Mouse (Mus musculus) embryonic facial prominence, embryonic 11.5 days (tissue): ENCODE measurements around the gene Gm1123. TPM values are rescaled to one million over a fixed set of nuclear protein-coding genes. Genes with fewer than 3 reads are reported as not detected.

ENCODE experiments used
- ATAC-seq: fragments of 200-750 bp; cut with Nextera tagmentation; replicated peaks from 2 replicates; pipeline ENCODE4 v1.8.0; 2017; ENCODE audit warnings: low read depth; ENCODE audit not compliant: insufficient number of reproducible peaks, low FRiP score, low TSS enrichment
- DNase-seq: peaks from one replicate; pipeline ENCODE4 v3.0.0-alpha.2; 2015; ENCODE audit warnings: low spot score
- H3K27ac ChIP-seq: fragments of 300-500 bp; sonication (generic); replicated peaks from 2 replicates; pipeline ENCODE4 v1.5.1; 2014; ENCODE audit warnings: mild to moderate bottlenecking, low read depth, low read length, control low read depth
- H3K27me3 ChIP-seq: fragments of 300-500 bp; sonication (generic); 2 replicates; pipeline ENCODE4 v1.6.1; 2014; ENCODE audit warnings: mild to moderate bottlenecking, low read length, moderate library complexity, mixed read lengths; ENCODE audit not compliant: control insufficient read depth, insufficient read depth
- H3K36me3 ChIP-seq: fragments of 300-500 bp; sonication (generic); replicated peaks from 2 replicates; pipeline ENCODE4 v1.6.1; 2014; ENCODE audit warnings: low read depth, mild to moderate bottlenecking, low read length, moderate library complexity, mixed read lengths; ENCODE audit not compliant: control insufficient read depth, insufficient read depth
- H3K4me1 ChIP-seq: fragments of 300-500 bp; sonication (generic); 2 replicates; pipeline ENCODE4 v1.6.1; 2014; ENCODE audit warnings: low read length, mixed read lengths; ENCODE audit not compliant: control insufficient read depth, insufficient read depth
- H3K4me2 ChIP-seq: fragments of 300-500 bp; sonication (generic); 2 replicates; pipeline ENCODE4 v1.6.1; 2014; ENCODE audit warnings: low read depth, mild to moderate bottlenecking, control low read depth, low read length, moderate library complexity
- H3K4me3 ChIP-seq: fragments of 300-500 bp; sonication (generic); 2 replicates; pipeline ENCODE4 v1.5.1; 2014; ENCODE audit warnings: low read depth, low read length, control low read depth
- H3K9ac ChIP-seq: fragments of 300-500 bp; sonication (generic); replicated peaks from 2 replicates; pipeline ENCODE4 v1.6.1; 2014; ENCODE audit warnings: mild to moderate bottlenecking, control low read depth, low read length
- H3K9me3 ChIP-seq: fragments of 300-500 bp; sonication (generic); replicated peaks from 2 replicates; pipeline ENCODE4 v1.6.1; 2016; ENCODE audit warnings: mild to moderate bottlenecking, low read length, inconsistent platforms, mixed read lengths; ENCODE audit not compliant: control insufficient read depth
- WGBS: fragments of 180-500 bp; shearing (Covaris S2); extraction: QIAGEN DNeasy Blood & Tissue Kit; methylation state at CpG from one replicate; pipeline ENCODE4 v1.1.7; 2014; 5-methylcytosine and 5-hydroxymethylcytosine counted together
- polyA plus RNA-seq: library from polyadenylated mRNA; unstranded; fragments of >200 nt; fragmentation: Nextera tagmentation; extraction: Ambion mirVana; gene quantifications from 2 replicates; pipeline ENCODE4 v1.2.1, GENCODE M21; 2014

Gm1123 gene
- polyA plus RNA-seq, 1 experiment from 2014 or later: not detected

DNA sequence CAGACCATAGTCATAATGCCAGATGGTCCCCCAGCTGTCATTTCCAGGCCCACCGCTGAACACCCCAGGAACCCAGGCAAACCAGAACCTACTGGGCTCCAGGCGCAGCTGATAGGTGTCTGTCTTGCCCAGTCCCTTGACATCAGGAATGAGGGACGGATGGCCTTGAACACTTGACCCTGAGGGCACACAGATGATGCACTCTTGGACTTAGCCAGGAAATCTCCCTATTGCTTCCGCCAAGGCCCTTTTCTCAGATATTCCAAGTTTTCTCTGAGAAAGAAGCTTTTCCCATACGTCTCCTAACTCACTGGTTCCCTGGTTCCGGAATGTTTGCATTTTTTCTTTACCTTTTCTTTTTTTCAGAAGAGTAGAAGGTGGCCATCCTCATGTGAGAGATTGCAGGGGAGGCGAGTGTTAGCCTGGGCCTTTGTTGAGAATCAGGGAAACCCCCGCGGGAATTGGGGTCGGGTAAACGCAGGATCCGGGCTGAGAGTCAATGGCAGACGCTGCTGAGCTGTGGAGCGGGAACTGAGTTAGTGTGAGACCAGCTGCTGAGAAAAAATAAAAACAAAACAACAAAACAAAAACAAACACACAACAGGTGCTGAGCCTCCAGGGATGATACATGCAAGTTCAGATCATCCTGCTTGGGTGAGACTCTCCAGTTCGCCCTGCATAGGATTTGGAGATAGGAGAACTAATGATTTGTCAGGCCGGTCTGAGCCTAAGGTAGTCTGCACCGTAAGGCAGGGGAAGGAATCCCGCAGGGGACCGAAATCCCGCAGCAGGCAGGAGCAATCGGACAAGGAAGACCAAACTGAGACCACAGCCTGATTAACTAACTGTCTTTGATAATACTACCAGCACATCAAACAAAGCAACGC lies 73.7 kb downstream of the Gm1123 start:
- no peak for DNase-seq
- WGBS: 3% methylated on average over 22 of the region's 22 CpGs
- no peak for ATAC-seq
- H3K36me3 ChIP-seq: no peaks in the 10 kb centered on the region
- no peaks in the 10 kb centered on the region for H3K9me3 ChIP-seq
- H3K4me2 ChIP-seq: no peak overlapping the region
- H3K9ac ChIP-seq: no peak overlapping the region
- no peak overlapping the region for H3K27ac ChIP-seq
- no peaks in the 10 kb centered on the region; the same call in 1 of the 2 replicates for H3K4me1 ChIP-seq
- no peak overlapping the region for H3K4me3 ChIP-seq
- peaks cover 66% of the 10 kb centered on the region for H3K27me3 ChIP-seq

DNA sequence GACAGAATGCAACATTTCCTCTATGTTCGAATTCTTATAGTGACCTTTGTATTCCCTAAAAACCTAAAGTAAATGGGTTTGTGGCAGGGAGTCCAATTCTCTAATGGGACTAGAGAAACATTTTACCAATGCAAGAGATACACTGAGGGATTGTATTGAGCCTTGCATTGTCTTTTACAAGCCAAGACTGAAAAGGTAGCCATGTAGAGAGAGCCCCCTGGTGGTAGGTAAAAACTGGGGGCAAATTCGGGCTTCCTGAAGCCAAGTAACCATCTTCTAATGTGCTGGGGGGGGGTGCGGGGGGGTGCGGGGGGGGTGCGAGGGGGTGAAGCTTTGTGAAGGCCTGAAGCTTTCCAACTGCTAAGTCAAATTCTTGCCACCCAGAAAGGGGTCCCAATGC lies 75.2 kb downstream of the Gm1123 start:
- Histone ChIP-seq H3K4me1 (peaks cover 3% of the 10 kb centered on the region), H3K27me3 (peaks cover 71% of the 10 kb centered on the region), H3K27ac (no peak overlapping the region), H3K4me3 (no peak overlapping the region), H3K9me3 (no peaks in the 10 kb centered on the region), H3K9ac (no peak overlapping the region), H3K36me3 (no peaks in the 10 kb centered on the region), H3K4me2 (no peak overlapping the region)
- DNase-seq (peak; percentile 35), ATAC-seq (no peak)
- 32% methylated on average over 5 of the region's 5 CpGs for WGBS

DNA sequence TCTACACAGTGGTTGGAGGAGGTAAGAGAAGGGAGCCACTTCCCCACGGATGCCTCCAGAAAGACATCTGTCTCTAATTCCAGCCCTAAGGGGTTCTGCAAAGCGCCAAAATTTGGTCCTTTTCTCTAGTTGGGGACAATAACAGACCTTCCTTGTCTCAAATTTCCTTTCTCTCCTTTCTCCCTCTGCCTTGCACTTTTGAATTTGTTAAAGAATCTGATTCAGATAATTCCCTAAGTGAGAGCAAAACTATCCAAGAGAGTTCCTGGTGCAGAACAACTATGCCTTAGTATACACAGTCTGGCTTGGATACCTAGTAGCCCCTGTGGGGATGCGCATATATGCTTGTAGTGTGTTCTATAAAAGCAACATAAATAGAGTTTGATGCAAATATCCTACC lies 75.7 kb downstream of the Gm1123 start:
- no peaks in the 10 kb centered on the region for H3K9me3 ChIP-seq
- peaks cover 7% of the 10 kb centered on the region for H3K4me1 ChIP-seq
- no peak overlapping the region for H3K4me2 ChIP-seq
- H3K9ac ChIP-seq: no peak overlapping the region
- WGBS: 24% methylated on average over 3 of the region's 3 CpGs
- DNase-seq (no peak), ATAC-seq (no peak)
- H3K27ac ChIP-seq: no peak overlapping the region
- no peaks in the 10 kb centered on the region for H3K36me3 ChIP-seq
- no peak overlapping the region for H3K4me3 ChIP-seq
- H3K27me3 ChIP-seq: peaks cover 69% of the 10 kb centered on the region

DNA sequence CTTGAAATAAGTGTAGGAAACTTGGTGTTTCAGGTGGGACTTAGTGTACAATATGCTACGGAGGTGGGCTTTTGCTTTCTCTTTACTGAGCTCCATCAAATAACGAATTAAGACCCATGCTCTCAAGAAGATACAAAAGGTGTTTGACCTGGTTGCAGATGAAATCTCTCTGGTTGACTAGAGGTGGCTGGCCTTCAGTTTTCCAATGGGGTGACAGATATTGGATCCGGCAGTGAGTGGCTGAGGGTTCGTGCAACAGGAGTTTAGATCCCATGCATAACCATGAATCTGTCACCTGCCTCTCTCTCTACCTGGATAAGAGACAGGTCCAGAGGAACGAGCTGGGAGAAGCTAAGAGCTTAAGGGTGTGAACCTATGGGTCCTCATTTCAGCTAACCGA lies 76.9 kb downstream of the Gm1123 start:
- peaks cover 9% of the 10 kb centered on the region for H3K4me1 ChIP-seq

DNA sequence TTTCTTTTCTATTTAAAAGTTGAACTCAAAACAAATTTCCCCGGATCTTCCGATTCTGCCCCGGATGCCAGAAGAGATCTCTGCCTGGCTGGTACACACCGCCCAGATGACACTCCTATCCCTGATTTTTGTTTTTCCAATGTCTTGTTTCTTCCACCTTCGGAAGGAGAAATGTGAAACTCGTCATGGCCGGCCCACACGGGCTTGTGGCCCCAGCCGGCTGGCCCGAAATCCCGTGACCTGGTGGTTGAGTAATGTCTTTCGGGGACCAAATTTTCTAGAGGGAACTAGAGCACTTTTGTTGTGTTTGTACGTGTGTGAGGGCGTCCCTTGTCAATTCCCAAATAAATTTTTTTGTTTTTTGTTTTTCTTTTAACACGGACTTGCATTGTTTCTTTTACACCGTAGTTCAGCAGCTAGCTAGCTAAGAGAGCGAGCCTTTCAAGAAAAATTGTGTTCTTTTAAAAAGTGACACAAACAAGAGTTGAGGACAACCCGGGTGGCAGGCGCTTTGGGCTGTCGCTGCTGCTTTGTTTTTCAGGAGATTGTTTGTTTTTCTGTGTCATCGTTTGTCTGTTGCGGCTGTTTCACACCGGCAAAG lies 77.7 kb downstream of the Gm1123 start:
- Histone ChIP-seq H3K27ac (no peak overlapping the region), H3K9ac (peak overlapping the region; percentile 2; the same call in 1 of the 2 replicates), H3K9me3 (no peaks in the 10 kb centered on the region), H3K36me3 (no peaks in the 10 kb centered on the region), H3K27me3 (peaks cover 68% of the 10 kb centered on the region), H3K4me1 (peaks cover 9% of the 10 kb centered on the region), H3K4me2 (0 out of 2 replicates have a peak overlapping the region, but pooled peaks have one; percentile 5), H3K4me3 (peak overlapping the region; percentile 49)
- peak; percentile 43 for DNase-seq
- no peak for ATAC-seq
- under 1% methylated on average over 23 of the region's 23 CpGs for WGBS

More for the DNA sequence above, 76.9 kb downstream of the Gm1123 start:
- Histone ChIP-seq H3K9ac (no peak overlapping the region), H3K36me3 (no peaks in the 10 kb centered on the region), H3K9me3 (no peaks in the 10 kb centered on the region), H3K4me3 (peak overlapping the region; percentile 7), H3K27me3 (peaks cover 70% of the 10 kb centered on the region), H3K27ac (no peak overlapping the region), H3K4me2 (no peak overlapping the region)
- WGBS: 1% methylated on average over 6 of the region's 6 CpGs
- DNase-seq: no peak
- no peak for ATAC-seq

Other genes with a start within 250 kb of the Gm1123 start
- not detected in 2 replicates for gene Prr23a1, start 193.2 kb downstream of the Gm1123 start, polyA plus RNA-seq
- gene Prr23a2, start 179.2 kb downstream of the Gm1123 start, polyA plus RNA-seq: not detected in 2 replicates
- gene Prr23a3, start 170.9 kb downstream of the Gm1123 start, polyA plus RNA-seq: not detected in 2 replicates
- gene 7420426K07Rik, start 132.6 kb downstream of the Gm1123 start, polyA plus RNA-seq: not detected in 2 replicates
- 4.4 and 4.9 TPM in 2 replicates for gene Foxl2, start 80.4 kb downstream of the Gm1123 start, polyA plus RNA-seq
- 68.7 and 69.7 TPM in 2 replicates for gene Faim, start 49.3 kb downstream of the Gm1123 start, polyA plus RNA-seq
- gene Pik3cb, start 104.9 kb upstream of the Gm1123 start, polyA plus RNA-seq: 0.90 and 1.2 TPM in 2 replicates
- gene Faiml, start 201.5 kb upstream of the Gm1123 start, polyA plus RNA-seq: not detected in 2 replicates
- gene Cep70, start 207.7 kb upstream of the Gm1123 start, polyA plus RNA-seq: 52.6 and 53.2 TPM in 2 replicates